ENCODE assay signal across 9 mouse cellular contexts in the genomic region with DNA sequence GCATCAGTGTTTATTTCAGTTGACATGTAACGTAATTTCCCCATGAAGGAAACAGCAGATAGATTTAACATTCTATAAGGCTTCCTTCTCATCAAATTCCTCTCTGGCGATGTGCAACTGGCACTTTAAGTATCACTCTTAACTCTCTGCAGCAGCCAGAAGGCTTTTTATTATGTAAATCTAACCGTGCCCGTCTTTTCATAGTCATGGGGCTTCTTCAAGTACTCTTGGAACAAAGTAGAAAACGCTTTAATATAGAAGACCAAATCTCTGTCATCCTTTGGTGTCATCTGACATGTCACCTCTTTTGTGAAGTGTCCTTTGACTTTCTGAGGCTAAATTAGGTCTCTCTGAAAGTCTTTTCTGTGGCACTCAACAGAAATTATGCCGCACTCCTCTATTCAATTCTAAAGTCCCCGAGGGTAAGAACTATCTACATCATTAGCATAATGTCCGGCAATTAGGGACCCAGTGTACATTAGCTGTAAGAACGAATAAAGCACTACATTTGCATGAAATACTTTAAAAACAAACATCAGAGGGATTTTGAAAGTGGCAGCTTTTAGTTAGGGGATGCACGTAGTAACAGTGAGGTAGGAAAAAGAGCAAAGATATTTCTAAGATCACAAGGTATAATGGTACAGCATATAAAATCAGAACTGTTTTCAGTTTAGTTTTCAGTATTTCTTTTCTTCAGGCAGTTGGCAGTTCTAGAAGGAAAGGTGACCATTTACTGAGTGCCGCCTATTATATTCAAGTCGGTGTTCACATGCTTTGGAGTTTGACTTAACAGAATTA. TPM values are rescaled to one million over a fixed set of nuclear protein-coding genes. Genes with fewer than 3 reads are reported as not detected.
A peak's percentile ranks its signal among the peaks of the same experiment; 100 is the strongest.
DNase-seq lines count a peak whose midpoint lies in the region; ATAC-seq and TF ChIP-seq lines count a peak whose summit lies in the region.
"Had no signal": no experiment of that assay in that cellular context is flagged by ENCODE, and none has a peak within 500 bp of the region (broad histone marks: within the 10 kb centered on the region; RNA-seq: fewer than 3 reads in every experiment).

No protein-coding gene starts in this region.

- peak overlapping the region; percentile 40; the same call in 1 of the 2 replicates for H3K4me3 ChIP-seq in liver, adult 2 months (ENCODE audit: insufficient read depth, low read depth, low read length)
- peak overlapping the region; percentile 93 for H3K4me3 ChIP-seq in embryonic facial prominence, embryonic 10.5 days
- H3K4me3 ChIP-seq in intestine, postnatal 0 days (ENCODE audit: low read depth, low read length) = peak overlapping the region; percentile 95
- peak overlapping the region; percentile 71 for H3K4me3 ChIP-seq in neural tube, embryonic 15.5 days (replicated peaks)

- no peak for TF ChIP-seq CTCF in liver, adult 2 months (IDR thresholded peaks at IDR 0.05; ENCODE audit: low read depth, low read length)
- no peak for TF ChIP-seq CTCF in intestine, postnatal 0 days (IDR thresholded peaks at IDR 0.05; ENCODE audit: low read depth)

- H3K4me2 ChIP-seq in intestine, postnatal 0 days (replicated peaks; ENCODE audit: low read depth) = peak overlapping the region; percentile 69
- H3K4me2 ChIP-seq in neural tube, embryonic 15.5 days = peak overlapping the region; percentile 64

- no peaks in the 10 kb centered on the region for H3K9me3 ChIP-seq in embryonic facial prominence, embryonic 10.5 days
- no peaks in the 10 kb centered on the region for H3K9me3 ChIP-seq in intestine, postnatal 0 days (ENCODE audit: control insufficient read depth)
- H3K9me3 ChIP-seq in neural tube, embryonic 15.5 days (replicated peaks) = no peaks in the 10 kb centered on the region

- DNase-seq in liver, adult 2 months (ENCODE audit: extremely low read depth, low read depth, low spot score) = no peak
- DNase-seq in liver = no peak
- DNase-seq in embryonic facial prominence, embryonic 10.5 days (ENCODE audit: low spot score) = no peak
- no peak for DNase-seq in testis, postnatal 10 days (ENCODE audit: low spot score)
- no peak for DNase-seq in adrenal gland, adult 18-20 months (ENCODE audit: low spot score in 2 of 2)
- no peak for DNase-seq in spleen, postnatal 4 days (ENCODE audit: low spot score in 2 of 2)
- DNase-seq: right cerebral cortex, postnatal 14 days had no signal

- 44% methylated on average over 12 of the region's 12 CpGs for WGBS in liver, adult 2 months
- 39% methylated on average over 12 of the region's 12 CpGs for WGBS in embryonic facial prominence, embryonic 10.5 days
- WGBS in intestine, postnatal 0 days = 35% methylated on average over 12 of the region's 12 CpGs
- 12% methylated on average over 12 of the region's 12 CpGs for WGBS in neural tube, embryonic 15.5 days

- no peak overlapping the region for H3K9ac ChIP-seq in liver, adult 2 months (ENCODE audit: low read depth, low read length)
- no peak overlapping the region for H3K9ac ChIP-seq in intestine, postnatal 0 days (ENCODE audit: low read depth, low read length)
- H3K9ac ChIP-seq in neural tube, embryonic 15.5 days (replicated peaks) = peak overlapping the region; percentile 70

- no peaks in the 10 kb centered on the region for H3K36me3 ChIP-seq in liver, adult 2 months (ENCODE audit: control insufficient read depth, insufficient read depth, low read length)
- peaks cover 21% of the 10 kb centered on the region for H3K36me3 ChIP-seq in embryonic facial prominence, embryonic 10.5 days (replicated peaks)
- no peaks in the 10 kb centered on the region for H3K36me3 ChIP-seq in intestine, postnatal 0 days (ENCODE audit: control insufficient read depth, insufficient read depth)
- H3K36me3 ChIP-seq in neural tube, embryonic 15.5 days = 0 out of 2 replicates have a peak, but pooled peaks cover 4% of the 10 kb centered on the region

- H3K27ac ChIP-seq in liver, adult 2 months (replicated peaks; ENCODE audit: insufficient read depth, low read depth, low read length) = no peak overlapping the region; the same call in 1 of the 2 replicates
- H3K27ac ChIP-seq in embryonic facial prominence, embryonic 10.5 days (replicated peaks) = peak overlapping the region; percentile 92
- H3K27ac ChIP-seq in intestine, postnatal 0 days (ENCODE audit: low read depth, low read length) = peak overlapping the region; percentile 99; the same call in 1 of the 2 replicates
- H3K27ac ChIP-seq in neural tube, embryonic 15.5 days (replicated peaks) = peak overlapping the region; percentile 97

- no peak for ATAC-seq in intestine, postnatal 0 days
- no peak for ATAC-seq in neural tube, embryonic 15.5 days (ENCODE audit: low FRiP score)

- no peaks in the 10 kb centered on the region for H3K27me3 ChIP-seq in liver, adult 2 months (ENCODE audit: control insufficient read depth, insufficient read depth, low read length)
- no peaks in the 10 kb centered on the region for H3K27me3 ChIP-seq in embryonic facial prominence, embryonic 10.5 days (replicated peaks; ENCODE audit: low read depth, poor library complexity, severe bottlenecking)
- no peaks in the 10 kb centered on the region for H3K27me3 ChIP-seq in intestine, postnatal 0 days (replicated peaks; ENCODE audit: control insufficient read depth, insufficient read depth, low read length)
- no peaks in the 10 kb centered on the region for H3K27me3 ChIP-seq in neural tube, embryonic 15.5 days (replicated peaks)

- H3K79me2 ChIP-seq in liver, adult 2 months (ENCODE audit: control insufficient read depth, insufficient read depth, low read length) = peaks cover 18% of the 10 kb centered on the region; the same call in 1 of the 2 replicates

- TF ChIP-seq POLR2A in liver, adult 2 months (IDR thresholded peaks at IDR 0.05; ENCODE audit: extremely low read depth, insufficient read depth, low read length) = no peak

- H3K4me1 ChIP-seq in liver, adult 2 months (ENCODE audit: control insufficient read depth, insufficient read depth, low read length) = peaks cover 11% of the 10 kb centered on the region
- H3K4me1 ChIP-seq in embryonic facial prominence, embryonic 10.5 days = peaks cover 30% of the 10 kb centered on the region
- H3K4me1 ChIP-seq in intestine, postnatal 0 days (replicated peaks; ENCODE audit: control insufficient read depth, insufficient read depth, low read length) = no peaks in the 10 kb centered on the region; the same call in 1 of the 2 replicates
- H3K4me1 ChIP-seq in neural tube, embryonic 15.5 days = peaks cover 28% of the 10 kb centered on the region

RNA-seq across cellular contexts. Expression of a gene that starts 1.2 kb away (rescaled TPM):
- 6.6 and 8.7 TPM in 2 replicates for total RNA-seq in liver, adult 2 months (2014; rRNA removed)
- 2.5 and 3.8 TPM in 2 replicates for polyA plus RNA-seq in liver, adult 2 months (2012; rRNA removed)
- 24.1 and 26.2 TPM in 2 replicates for polyA plus RNA-seq in embryonic facial prominence, embryonic 10.5 days (2016; fragmentation: Nextera tagmentation; extraction: Ambion mirVana)
- polyA plus RNA-seq in intestine, postnatal 0 days (2015; fragmentation: Nextera tagmentation; extraction: Ambion mirVana) = 10.0 and 10.4 TPM in 2 replicates
- 25.4 and 25.8 TPM in 2 replicates for polyA plus RNA-seq in neural tube, embryonic 15.5 days (2015; fragmentation: Nextera tagmentation; extraction: Ambion mirVana)
- total RNA-seq in adrenal gland, adult 18-20 months (2021) = 10 to 100 TPM; 10.6 to 14.4 TPM

RNA-seq across cellular contexts. Expression of a gene that starts 1.7 kb away (rescaled TPM):
- 28.3 and 31.6 TPM in 2 replicates for total RNA-seq in liver, adult 2 months (2014; rRNA removed)
- polyA plus RNA-seq in liver, adult 2 months (2012; rRNA removed) = 6.0 and 7.9 TPM in 2 replicates
- 17.0 and 19.0 TPM in 2 replicates for polyA plus RNA-seq in embryonic facial prominence, embryonic 10.5 days (2016; fragmentation: Nextera tagmentation; extraction: Ambion mirVana)
- 11.5 and 12.0 TPM in 2 replicates for polyA plus RNA-seq in intestine, postnatal 0 days (2015; fragmentation: Nextera tagmentation; extraction: Ambion mirVana)
- polyA plus RNA-seq in neural tube, embryonic 15.5 days (2015; fragmentation: Nextera tagmentation; extraction: Ambion mirVana) = 14.8 and 15.1 TPM in 2 replicates
- 10 to 100 TPM; 34.8 to 41.7 TPM for total RNA-seq in adrenal gland, adult 18-20 months (2021)

RNA-seq across cellular contexts. Expression of a gene that starts 20.7 kb away (rescaled TPM):
- 30.8 and 36.7 TPM in 2 replicates for total RNA-seq in liver, adult 2 months (2014; rRNA removed)
- 41.8 and 47.4 TPM in 2 replicates for polyA plus RNA-seq in liver, adult 2 months (2012; rRNA removed)
- polyA plus RNA-seq in embryonic facial prominence, embryonic 10.5 days (2016; fragmentation: Nextera tagmentation; extraction: Ambion mirVana) = 26.1 and 27.9 TPM in 2 replicates
- polyA plus RNA-seq in intestine, postnatal 0 days (2015; fragmentation: Nextera tagmentation; extraction: Ambion mirVana) = 47.4 and 50.7 TPM in 2 replicates
- 31.6 and 32.0 TPM in 2 replicates for polyA plus RNA-seq in neural tube, embryonic 15.5 days (2015; fragmentation: Nextera tagmentation; extraction: Ambion mirVana)
- 10 to 100 TPM; 27.2 to 37.8 TPM for total RNA-seq in adrenal gland, adult 18-20 months (2021)

Comparison
In these comparisons a context has a peak if more than half of its experiments do, and no peak if none do; other contexts are left out.
1. H3K4me3 ChIP-seq: peak in every context shown above with its lines; median percentile 95 in intestine, postnatal 0 days; 93 in embryonic facial prominence, embryonic 10.5 days; 71 in neural tube, embryonic 15.5 days; 40 in liver, adult 2 months.